8 mouse cellular contexts compared by ENCODE assay signal in the genomic region with DNA sequence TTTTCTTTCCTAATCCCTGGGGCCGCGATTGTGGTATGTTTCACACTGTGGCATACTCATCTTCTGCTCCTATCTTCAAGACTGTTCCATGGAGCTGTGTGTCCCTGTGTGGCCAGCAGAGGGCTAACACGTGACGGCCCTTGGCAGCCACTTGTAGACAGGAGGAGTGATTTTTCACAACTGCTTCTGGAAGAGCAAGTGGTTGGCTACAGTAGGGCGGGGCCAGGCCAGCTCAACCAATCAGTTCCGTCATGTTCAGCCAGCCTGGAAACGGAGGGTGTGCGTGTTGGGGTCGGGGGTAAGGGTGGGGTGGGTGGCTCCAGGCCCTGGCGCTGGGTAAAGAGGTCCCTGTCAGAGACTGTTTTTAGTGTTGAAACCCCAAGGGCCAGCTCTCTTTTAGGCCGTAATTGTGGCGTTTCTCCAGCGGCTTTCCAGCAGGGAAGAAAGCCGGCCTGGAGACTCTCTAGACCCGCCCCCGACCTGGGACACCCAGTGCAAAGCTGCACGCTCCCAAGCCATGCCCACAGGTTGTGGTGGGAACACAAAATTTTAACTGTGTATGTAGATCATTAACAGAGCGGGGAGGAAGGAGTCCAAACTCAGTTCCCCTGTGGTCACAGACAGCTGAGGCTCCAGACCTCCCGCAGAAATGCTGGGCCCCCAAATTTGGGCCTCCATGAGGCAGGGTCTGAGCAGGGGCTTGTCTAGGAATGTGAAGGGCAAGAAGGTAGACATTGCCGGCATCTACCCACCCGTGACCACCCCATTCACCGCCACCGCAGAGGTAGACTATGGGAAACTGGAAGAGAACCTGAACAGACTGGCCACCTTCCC. TPM values are rescaled to one million over a fixed set of nuclear protein-coding genes. Genes with fewer than 3 reads are reported as not detected.
A peak's percentile ranks its signal among the peaks of the same experiment; 100 is the strongest.
DNase-seq lines count a peak whose midpoint lies in the region; ATAC-seq and TF ChIP-seq lines count a peak whose summit lies in the region.

A gene (plus strand): TSS at position 342 of the 834 bp plus-strand sequence.

- no peaks in the 10 kb centered on the region for H3K4me1 ChIP-seq in CH12.LX (ENCODE audit: control insufficient read depth in 1 of 2, insufficient read depth in 2 of 2)
- peaks cover 4% of the 10 kb centered on the region for H3K4me1 ChIP-seq in erythroblast, embryonic 14.5 days (ENCODE audit: control insufficient read depth)
- peaks cover 9% of the 10 kb centered on the region for H3K4me1 ChIP-seq in heart, embryonic 13.5 days
- 0 out of 2 replicates have a peak, but pooled peaks cover 7% of the 10 kb centered on the region for H3K4me1 ChIP-seq in kidney, postnatal 0 days (replicated peaks; ENCODE audit: insufficient read depth, low read length)
- H3K4me1 ChIP-seq in liver, postnatal 0 days (ENCODE audit: insufficient read depth): no peaks in the 10 kb centered on the region
- H3K4me1 ChIP-seq in neural tube, embryonic 13.5 days (replicated peaks): peaks cover 7% of the 10 kb centered on the region

- dilution Hi-C loops in CH12.LX (cut with MboI; ENCODE audit: extremely low pct_ligation_motif_present, extremely low pct_unique_long_range_greater_than_20kb, low sequenced_read_pairs): no loop called here

- peak; percentile 70; the same call in 1 of the 2 replicates for ATAC-seq in heart, embryonic 13.5 days (ENCODE audit: extremely low read depth, insufficient number of reproducible peaks, low FRiP score, low TSS enrichment)
- ATAC-seq in kidney, postnatal 0 days (replicated peaks; ENCODE audit: low FRiP score, low read depth): peak; percentile 97
- ATAC-seq in liver, postnatal 0 days: peak; percentile 92
- ATAC-seq in neural tube, embryonic 13.5 days (ENCODE audit: low read depth): peak; percentile 84

- peak; percentile 51 for DNase-seq in CH12.LX (ENCODE audit: extremely low read depth)
- DNase-seq in adrenal gland, postnatal 14 days: peak; percentile 90
- DNase-seq in kidney, postnatal 0 days (ENCODE audit: low spot score): peak; percentile 97
- DNase-seq in liver, postnatal 0 days: peak; percentile 84
- peak; percentile 63 for DNase-seq in thymus, postnatal 25 days

- H3K4me3 ChIP-seq in CH12.LX (replicated peaks in 1 of 3; ENCODE audit: low read depth in 2 of 3, low read length in 2 of 3, poor library complexity in 1 of 3): no peak within 1 kb of the TSS
- peak within 1 kb of the TSS; percentile 28 for H3K4me3 ChIP-seq in erythroblast, embryonic 14.5 days (replicated peaks)
- peak within 1 kb of the TSS; percentile 48 for H3K4me3 ChIP-seq in heart, embryonic 13.5 days
- H3K4me3 ChIP-seq in kidney, postnatal 0 days (replicated peaks; ENCODE audit: low read depth, low read length): peak within 1 kb of the TSS; percentile 32
- H3K4me3 ChIP-seq in liver, postnatal 0 days (ENCODE audit: low read depth, low read length): peak within 1 kb of the TSS; percentile 50
- peak within 1 kb of the TSS; percentile 25 for H3K4me3 ChIP-seq in neural tube, embryonic 13.5 days

- H3K36me3 ChIP-seq in CH12.LX (replicated peaks in 1 of 2; ENCODE audit: control insufficient read depth in 1 of 2, insufficient read depth in 1 of 2, low read length in 1 of 2): no peaks in the 10 kb centered on the region
- H3K36me3 ChIP-seq in erythroblast, embryonic 14.5 days (ENCODE audit: control insufficient read depth): no peaks in the 10 kb centered on the region
- H3K36me3 ChIP-seq in heart, embryonic 13.5 days: no peaks in the 10 kb centered on the region
- H3K36me3 ChIP-seq in kidney, postnatal 0 days (ENCODE audit: insufficient read depth, low read length): no peaks in the 10 kb centered on the region
- H3K36me3 ChIP-seq in liver, postnatal 0 days (replicated peaks; ENCODE audit: insufficient read depth, low read length): no peaks in the 10 kb centered on the region
- no peaks in the 10 kb centered on the region for H3K36me3 ChIP-seq in neural tube, embryonic 13.5 days

- WGBS in heart, embryonic 13.5 days: 23% methylated on average over 23 of the region's 23 CpGs
- 21% methylated on average over 23 of the region's 23 CpGs for WGBS in kidney, postnatal 0 days
- 17% methylated on average over 23 of the region's 23 CpGs for WGBS in liver, postnatal 0 days (ENCODE audit: insufficient replicate concordance)
- WGBS in neural tube, embryonic 13.5 days: 22% methylated on average over 23 of the region's 23 CpGs

- H3K9ac ChIP-seq in CH12.LX (ENCODE audit: insufficient read depth, low read depth): no peak within 1 kb of the TSS
- H3K9ac ChIP-seq in heart, embryonic 13.5 days: peak within 1 kb of the TSS; percentile 66
- H3K9ac ChIP-seq in kidney, postnatal 0 days (ENCODE audit: low read depth, low read length): peak within 1 kb of the TSS; percentile 56
- H3K9ac ChIP-seq in liver, postnatal 0 days (replicated peaks): peak within 1 kb of the TSS; percentile 74
- H3K9ac ChIP-seq in neural tube, embryonic 13.5 days: no peak within 1 kb of the TSS

- no peak within 1 kb of the TSS for H3K27ac ChIP-seq in CH12.LX (ENCODE audit: insufficient read depth, low read depth)
- no peak within 1 kb of the TSS for H3K27ac ChIP-seq in heart, embryonic 13.5 days (replicated peaks)
- H3K27ac ChIP-seq in kidney, postnatal 0 days: peak within 1 kb of the TSS; percentile 81
- peak within 1 kb of the TSS; percentile 88 for H3K27ac ChIP-seq in liver, postnatal 0 days (ENCODE audit: low read depth)
- no peak within 1 kb of the TSS for H3K27ac ChIP-seq in neural tube, embryonic 13.5 days (replicated peaks)

- no peak for TF ChIP-seq EP300 in CH12.LX (IDR thresholded peaks at IDR 0.05; ENCODE audit: low read length)
- no peak for TF ChIP-seq EP300 in liver, postnatal 0 days (IDR thresholded peaks at IDR 0.05; ENCODE audit: low read depth)

- peak in 1 of 2 experiments; percentile 73; a peak in 3 of 4 replicates for TF ChIP-seq CTCF in CH12.LX (conservative IDR thresholded peaks at IDR 0.05 in 1 of 2, IDR thresholded peaks at IDR 0.05 in 1 of 2; ENCODE audit: low read depth in 2 of 2, low read length in 2 of 2)
- peak; percentile 95 for TF ChIP-seq CTCF in kidney, postnatal 0 days (IDR thresholded peaks at IDR 0.05; ENCODE audit: low read depth)
- peak; percentile 89 for TF ChIP-seq CTCF in liver, postnatal 0 days (IDR thresholded peaks at IDR 0.05; ENCODE audit: low read depth)

- TF ChIP-seq RAD21 in CH12.LX (IDR thresholded peaks at IDR 0.05; ENCODE audit: low read depth, low read length): peak; percentile 35

- no peak for TF ChIP-seq POLR2A in CH12.LX (IDR thresholded peaks at IDR 0.05; ENCODE audit: low read depth, low read length)

- no peaks in the 10 kb centered on the region for H3K79me2 ChIP-seq in CH12.LX (replicated peaks; ENCODE audit: control insufficient read depth, extremely low read depth, insufficient read depth, poor library complexity, severe bottlenecking)

- peaks cover 47% of the 10 kb centered on the region for H3K27me3 ChIP-seq in CH12.LX (replicated peaks)
- peaks cover 4% of the 10 kb centered on the region; the same call in 1 of the 2 replicates for H3K27me3 ChIP-seq in erythroblast, embryonic 14.5 days (ENCODE audit: control insufficient read depth)
- H3K27me3 ChIP-seq in heart, embryonic 13.5 days (replicated peaks): peaks cover 5% of the 10 kb centered on the region
- no peaks in the 10 kb centered on the region for H3K27me3 ChIP-seq in kidney, postnatal 0 days (ENCODE audit: insufficient read depth, low read length)
- H3K27me3 ChIP-seq in liver, postnatal 0 days (ENCODE audit: insufficient read depth, low read length): no peaks in the 10 kb centered on the region
- no peaks in the 10 kb centered on the region for H3K27me3 ChIP-seq in neural tube, embryonic 13.5 days

- H3K4me2 ChIP-seq in CH12.LX (ENCODE audit: insufficient read depth, low read depth, poor library complexity, severe bottlenecking): no peak within 1 kb of the TSS
- peak within 1 kb of the TSS; percentile 65 for H3K4me2 ChIP-seq in heart, embryonic 13.5 days
- H3K4me2 ChIP-seq in kidney, postnatal 0 days (ENCODE audit: low read length): peak within 1 kb of the TSS; percentile 62
- peak within 1 kb of the TSS; percentile 71 for H3K4me2 ChIP-seq in liver, postnatal 0 days (ENCODE audit: low read depth, low read length)
- peak within 1 kb of the TSS; percentile 49 for H3K4me2 ChIP-seq in neural tube, embryonic 13.5 days

- H3K9me3 ChIP-seq in CH12.LX (replicated peaks; ENCODE audit: low read length): peaks cover 5% of the 10 kb centered on the region
- no peaks in the 10 kb centered on the region for H3K9me3 ChIP-seq in erythroblast, embryonic 14.5 days (ENCODE audit: control insufficient read depth, low read length)
- no peaks in the 10 kb centered on the region for H3K9me3 ChIP-seq in heart, embryonic 13.5 days
- no peaks in the 10 kb centered on the region for H3K9me3 ChIP-seq in kidney, postnatal 0 days (replicated peaks; ENCODE audit: low read length)
- H3K9me3 ChIP-seq in liver, postnatal 0 days (ENCODE audit: low read length): no peaks in the 10 kb centered on the region
- no peaks in the 10 kb centered on the region for H3K9me3 ChIP-seq in neural tube, embryonic 13.5 days

- in situ Hi-C loops in CH12.LX (cut with MboI; ENCODE audit: low pct_ligation_motif_present, low pct_unique_long_range_greater_than_20kb, low sequenced_read_pairs): loop anchor here (5.0 kb wide), 1 partner anchor 37 kb away; no protein-coding TSS in a partner anchor

TF ChIP-seq in CH12.LX, 34 proteins besides CTCF, POLR2A, EP300 and RAD21:
- TF ChIP-seq BHLHE40 (IDR thresholded peaks at IDR 0.05; ENCODE audit: low read depth, low read length) (peak; percentile 98), SMC3 (IDR thresholded peaks at IDR 0.05; ENCODE audit: low read depth, low read length) (peak; percentile 51), USF1 (IDR thresholded peaks at IDR 0.05; ENCODE audit: low read depth, low read length) (peak; percentile 64), MYC (IDR thresholded peaks at IDR 0.05; ENCODE audit: low read depth, low read length) (0 out of 2 replicates have a peak, but pooled peaks have one; percentile 43), MAX (IDR thresholded peaks at IDR 0.05; ENCODE audit: low read length) (peak; percentile 88), MAZ (IDR thresholded peaks at IDR 0.05; ENCODE audit: low read depth, low read length) (no peak), USF2 (conservative IDR thresholded peaks at IDR 0.05; ENCODE audit: low read depth, low read length) (peak; percentile 59), CHD1 (IDR thresholded peaks at IDR 0.05; ENCODE audit: low read depth, low read length) (no peak)

RNA-seq across cellular contexts. Expression of the gene that starts here (rescaled TPM):
- total RNA-seq in CH12.LX (2012; rRNA removed) (not detected in 2 replicates), CH12.LX (2014; rRNA removed) (not detected in 2 replicates)
- polyA plus RNA-seq in CH12.LX (2012; ENCODE audit: insufficient read length, low read depth): not detected in 2 replicates
- 6.2 and 22.7 TPM in 2 replicates for total RNA-seq in adrenal gland, postnatal 14 days (2021)
- not detected in 2 replicates for polyA plus RNA-seq in erythroblast, embryonic 14.5 days (2012)
- 0.44 and 1.4 TPM in 2 replicates for polyA plus RNA-seq in heart, embryonic 13.5 days (2015; fragmentation: Nextera tagmentation; extraction: Ambion mirVana)
- polyA plus RNA-seq in kidney, postnatal 0 days (2015; fragmentation: Nextera tagmentation; extraction: Ambion mirVana): 97.6 and 110 TPM in 2 replicates
- 183 and 190 TPM in 2 replicates for polyA plus RNA-seq in liver, postnatal 0 days (2015; fragmentation: Nextera tagmentation; extraction: Ambion mirVana)
- 0.93 and 1.6 TPM in 2 replicates for polyA plus RNA-seq in neural tube, embryonic 13.5 days (2015; fragmentation: Nextera tagmentation; extraction: Ambion mirVana)

Comparison
In these comparisons a context has a peak if more than half of its experiments do, and no peak if none do; other contexts are left out.
1. RNA of the gene that starts here (polyA plus RNA-seq): 183 to 190 TPM in liver, postnatal 0 days and 97.6 to 110 TPM in kidney, postnatal 0 days; 0.93 to 1.6 TPM in neural tube, embryonic 13.5 days, 0.44 to 1.4 TPM in heart, embryonic 13.5 days, not detected in erythroblast, embryonic 14.5 days and not detected in CH12.LX; every median in the first group is over 10 times any median in the second.
2. Peak in DNase-seq in CH12.LX; RNA of the gene not detected or under 1 TPM.
3. H3K27ac ChIP-seq: peak in kidney, postnatal 0 days (single experiment) and liver, postnatal 0 days (single experiment); none in CH12.LX (single experiment), heart, embryonic 13.5 days (single experiment) and neural tube, embryonic 13.5 days (single experiment).
4. H3K4me3 ChIP-seq: peak in erythroblast, embryonic 14.5 days (single experiment), heart, embryonic 13.5 days (single experiment), kidney, postnatal 0 days (single experiment), liver, postnatal 0 days (single experiment) and neural tube, embryonic 13.5 days (single experiment); none in CH12.LX (0 of 3).
5. H3K9ac ChIP-seq: peak in heart, embryonic 13.5 days (single experiment), kidney, postnatal 0 days (single experiment) and liver, postnatal 0 days (single experiment); none in CH12.LX (single experiment) and neural tube, embryonic 13.5 days (single experiment).
6. Peak in every context shown above with its lines, with median percentiles within 50 percentile points of each other: DNase-seq and ATAC-seq.